Mouse (Mus musculus) intestine, postnatal 0 days (tissue): ENCODE measurements at regions not wholly inside any gene's neighbourhood (a gene's known extent, or its start where the extent isn't known, plus 50 kb on each side); places are given as distances from the start of the nearest gene placed in this dataset.

ENCODE experiments used
- ATAC-seq: fragments of 200-750 bp; cut with Nextera tagmentation; 2 replicates; pipeline ENCODE4 v1.8.0; 2017; ENCODE audit warnings: mild to moderate bottlenecking, moderate TSS enrichment, moderate library complexity
- H3K27ac ChIP-seq: fragments of 300-500 bp; sonication (generic); 2 replicates; pipeline ENCODE4 v1.5.1; 2014; ENCODE audit warnings: mild to moderate bottlenecking, low read depth, low read length, moderate library complexity
- H3K27me3 ChIP-seq: fragments of 300-500 bp; sonication (generic); replicated peaks from 2 replicates; pipeline ENCODE4 v1.6.1; 2014; ENCODE audit warnings: low read length, mixed read lengths; ENCODE audit not compliant: control insufficient read depth, insufficient read depth
- H3K36me3 ChIP-seq: fragments of 300-500 bp; sonication (generic); 2 replicates; pipeline ENCODE4 v1.6.1; 2014; ENCODE audit warnings: mild to moderate bottlenecking, moderate library complexity; ENCODE audit not compliant: control insufficient read depth, insufficient read depth
- H3K4me1 ChIP-seq: fragments of 300-500 bp; sonication (generic); replicated peaks from 2 replicates; pipeline ENCODE4 v1.6.1; 2014; ENCODE audit warnings: antibody characterized with exemption, low read length, mixed read lengths; ENCODE audit not compliant: control insufficient read depth, insufficient read depth
- H3K4me2 ChIP-seq: fragments of 300-500 bp; sonication (generic); replicated peaks from 2 replicates; pipeline ENCODE4 v1.6.1; 2014; ENCODE audit warnings: low read depth, mild to moderate bottlenecking, moderate library complexity
- H3K4me3 ChIP-seq: fragments of 300-500 bp; sonication (generic); 2 replicates; pipeline ENCODE4 v1.5.1; 2014; ENCODE audit warnings: low read depth, low read length
- H3K9ac ChIP-seq: fragments of 300-500 bp; sonication (generic); 2 replicates; pipeline ENCODE4 v1.6.1; 2014; ENCODE audit warnings: mild to moderate bottlenecking, low read depth, low read length
- H3K9me3 ChIP-seq: fragments of 300-500 bp; sonication (generic); 2 replicates; pipeline ENCODE4 v1.6.1; 2016; ENCODE audit warnings: mixed run types; ENCODE audit not compliant: control insufficient read depth
- CTCF ChIP-seq: sonication (generic); IDR thresholded peaks from 2 replicates; pipeline ENCODE4 v1.5.1; 2016; ENCODE audit warnings: low read depth, mild to moderate bottlenecking, control low read depth, antibody characterized with exemption, moderate library complexity
- WGBS: fragments of 180-500 bp; shearing (Covaris S2); extraction: QIAGEN DNeasy Blood & Tissue Kit; methylation state at CpG from one replicate; pipeline ENCODE4 v1.1.7; 2014; 5-methylcytosine and 5-hydroxymethylcytosine counted together

DNA sequence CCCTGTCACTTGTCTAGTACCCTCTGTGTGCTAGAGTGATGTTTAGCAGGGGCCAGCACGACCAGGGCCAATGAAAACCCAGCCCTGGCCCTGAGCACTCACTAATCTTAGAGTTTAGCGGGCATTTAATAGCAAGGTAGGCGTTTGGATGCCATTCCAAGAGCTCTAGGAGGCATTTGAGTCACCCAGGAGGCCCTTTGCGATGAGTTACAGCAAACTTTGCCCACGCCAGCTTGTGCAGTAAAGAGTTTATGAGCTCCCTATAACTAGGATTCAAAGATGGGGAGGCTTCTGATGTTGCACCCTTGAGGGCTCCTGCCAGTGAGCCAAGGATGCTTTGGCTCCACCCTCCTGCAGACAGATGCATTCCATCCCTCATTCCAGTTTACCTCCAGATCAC lies 150.8 kb downstream of the Plpp3 start:
- H3K36me3 ChIP-seq, result no peaks in the 10 kb centered on the region
- H3K27me3 ChIP-seq, result no peaks in the 10 kb centered on the region
- H3K27ac ChIP-seq, result no peak overlapping the region
- no peaks in the 10 kb centered on the region for H3K9me3 ChIP-seq
- H3K9ac ChIP-seq, result no peak overlapping the region
- no peak for TF ChIP-seq CTCF
- 90% methylated on average over 5 of the region's 5 CpGs for WGBS
- no peaks in the 10 kb centered on the region for H3K4me1 ChIP-seq
- H3K4me2 ChIP-seq, result no peak overlapping the region
- ATAC-seq, result no peak
- H3K4me3 ChIP-seq, result no peak overlapping the region

GRCm38 (mm10) chr4:105308971-105309488 lies 151.9 kb downstream of the Plpp3 start:
- Histone ChIP-seq H3K9me3 (no peaks in the 10 kb centered on the region), H3K4me3 (no peak overlapping the region), H3K4me1 (no peaks in the 10 kb centered on the region), H3K27ac (no peak overlapping the region), H3K4me2 (no peak overlapping the region), H3K27me3 (no peaks in the 10 kb centered on the region), H3K36me3 (no peaks in the 10 kb centered on the region), H3K9ac (no peak overlapping the region)
- no peak for ATAC-seq
- 74% methylated on average over 5 of the region's 5 CpGs for WGBS
- TF ChIP-seq CTCF, result no peak

DNA sequence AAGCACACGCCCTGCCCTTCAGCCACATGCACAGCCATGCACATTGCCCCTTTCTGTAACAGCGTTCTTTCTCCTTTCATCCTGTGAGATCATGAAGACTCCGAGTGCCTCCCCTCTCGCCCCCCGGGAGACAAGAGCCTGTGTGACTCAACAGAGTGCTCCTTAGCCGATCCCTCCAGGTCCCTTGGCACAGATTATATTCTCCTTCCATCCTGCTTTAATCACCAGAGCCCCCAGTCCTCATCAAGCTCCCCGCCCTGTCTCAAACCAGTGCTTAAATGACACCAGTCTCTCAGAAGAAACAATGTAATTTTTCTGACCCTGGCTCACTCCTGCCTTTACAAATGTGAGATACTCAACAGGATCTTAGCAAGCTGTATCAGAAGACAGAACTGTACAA lies 155.5 kb downstream of the Plpp3 start:
- H3K4me2 ChIP-seq, result no peak overlapping the region
- no peak for ATAC-seq
- TF ChIP-seq CTCF, result no peak
- no peak overlapping the region for H3K4me3 ChIP-seq
- H3K36me3 ChIP-seq, result no peaks in the 10 kb centered on the region
- H3K9me3 ChIP-seq, result no peaks in the 10 kb centered on the region
- WGBS, result 80% methylated on average over 7 of the region's 7 CpGs
- H3K9ac ChIP-seq, result no peak overlapping the region
- H3K27ac ChIP-seq, result no peak overlapping the region
- H3K27me3 ChIP-seq, result no peaks in the 10 kb centered on the region
- no peaks in the 10 kb centered on the region for H3K4me1 ChIP-seq

DNA sequence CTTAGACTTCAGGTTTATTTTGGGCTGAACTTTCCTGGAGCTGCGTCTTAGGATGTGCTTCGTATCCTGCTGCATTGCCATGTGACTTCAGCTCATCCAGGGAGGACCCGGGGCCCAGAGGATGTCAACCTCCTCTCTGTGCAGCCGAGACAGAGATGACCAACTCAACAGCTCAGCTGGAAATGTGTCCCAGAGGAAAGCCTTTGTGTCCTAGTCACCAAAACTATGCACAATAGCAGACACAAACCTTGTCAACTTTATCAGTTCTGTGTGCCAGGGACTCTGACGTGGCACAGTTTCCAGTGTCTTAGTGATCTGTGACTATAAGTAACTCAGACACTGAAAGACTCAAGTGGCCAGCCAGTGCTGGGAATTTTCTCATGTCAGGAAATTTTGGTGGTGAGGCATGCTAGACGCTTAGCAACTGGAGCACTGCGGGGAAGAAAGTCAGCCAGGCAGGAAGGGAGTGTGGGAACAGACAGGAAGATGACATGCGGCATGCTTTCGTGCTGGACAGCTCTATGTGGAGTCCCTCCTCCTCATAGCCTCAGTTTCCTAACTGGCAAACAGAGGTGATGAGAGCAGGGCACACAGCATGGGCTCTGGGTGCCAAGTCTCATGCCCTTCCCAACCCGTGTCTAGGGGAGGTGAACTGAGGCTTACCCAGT lies 156.1 kb downstream of the Plpp3 start:
- no peak overlapping the region for H3K27ac ChIP-seq
- TF ChIP-seq CTCF, result no peak
- H3K4me3 ChIP-seq, result no peak overlapping the region
- no peaks in the 10 kb centered on the region for H3K27me3 ChIP-seq
- H3K4me2 ChIP-seq, result no peak overlapping the region
- no peak overlapping the region for H3K9ac ChIP-seq
- H3K4me1 ChIP-seq, result no peaks in the 10 kb centered on the region
- no peaks in the 10 kb centered on the region for H3K9me3 ChIP-seq
- no peaks in the 10 kb centered on the region for H3K36me3 ChIP-seq
- 65% methylated on average over 10 of the region's 10 CpGs for WGBS
- ATAC-seq, result no peak

GRCm38 (mm10) chr4:105315095-105315494 lies 157.9 kb downstream of the Plpp3 start:
- Histone ChIP-seq H3K9ac (no peak overlapping the region), H3K4me2 (no peak overlapping the region), H3K4me3 (no peak overlapping the region), H3K4me1 (no peaks in the 10 kb centered on the region), H3K27ac (no peak overlapping the region), H3K36me3 (no peaks in the 10 kb centered on the region), H3K9me3 (no peaks in the 10 kb centered on the region), H3K27me3 (no peaks in the 10 kb centered on the region)
- no peak for TF ChIP-seq CTCF
- WGBS, result 69% methylated on average over 5 of the region's 5 CpGs
- ATAC-seq, result no peak

GRCm38 (mm10) chr4:105316478-105317206 lies 159.5 kb downstream of the Plpp3 start:
- Histone ChIP-seq H3K9me3 (no peaks in the 10 kb centered on the region), H3K4me1 (no peaks in the 10 kb centered on the region), H3K36me3 (no peaks in the 10 kb centered on the region), H3K9ac (no peak overlapping the region), H3K27ac (no peak overlapping the region), H3K4me2 (no peak overlapping the region), H3K27me3 (no peaks in the 10 kb centered on the region), H3K4me3 (no peak overlapping the region)
- TF ChIP-seq CTCF, result peak; percentile 77
- ATAC-seq, result no peak
- 49% methylated on average over 12 of the region's 12 CpGs for WGBS
